Mouse (Mus musculus) CH12.LX (cell line): ENCODE measurements at regions not wholly inside any gene's neighbourhood (a gene's known extent, or its start where the extent isn't known, plus 50 kb on each side); places are given as distances from the start of the nearest gene placed in this dataset.

Source experiments
- CHD2 ChIP-seq: IDR thresholded peaks from 2 replicates; pipeline ENCODE4 v1.6.1; 2011; ENCODE audit warnings: low read length, improper control_type of control experiment
- CTCF ChIP-seq, 2 experiments: IDR thresholded peaks in 1 of 2; conservative IDR thresholded peaks in 1 of 2; 2 replicates each; pipeline ENCODE4 v1.5.1; 2011 to 2012; ENCODE audit warnings: low read depth in 2 of 2, low read length in 2 of 2, improper control_type of control experiment in 1 of 2, inconsistent platforms in 1 of 2, mild to moderate bottlenecking in 1 of 2, moderate library complexity in 1 of 2
- EP300 ChIP-seq: IDR thresholded peaks from 2 replicates; pipeline ENCODE4 v1.6.1; 2011; ENCODE audit warnings: low read length, improper control_type of control experiment
- GABPA ChIP-seq: IDR thresholded peaks from 2 replicates; pipeline ENCODE4 v1.6.1; 2012; ENCODE audit warnings: low read depth, low read length, improper control_type of control experiment, inconsistent platforms; ENCODE audit not compliant: insufficient replicate concordance
- MAX ChIP-seq: IDR thresholded peaks from 2 replicates; pipeline ENCODE4 v1.6.1; 2011; ENCODE audit warnings: low read length, improper control_type of control experiment
- POLR2A ChIP-seq: IDR thresholded peaks from 2 replicates; pipeline ENCODE4 v1.6.1; 2011; ENCODE audit warnings: low read depth, mild to moderate bottlenecking, improper control_type of control experiment, low read length
- RCOR1 ChIP-seq: conservative IDR thresholded peaks from 2 replicates; pipeline ENCODE4 v1.6.1; 2012; ENCODE audit warnings: low read depth, mild to moderate bottlenecking, inconsistent platforms, low read length, improper control_type of control experiment
- TBP ChIP-seq: conservative IDR thresholded peaks from 2 replicates; pipeline ENCODE4 v1.6.1; 2011; ENCODE audit warnings: low read depth, low read length, improper control_type of control experiment
- USF1 ChIP-seq: IDR thresholded peaks from 2 replicates; pipeline ENCODE4 v1.6.1; 2014; ENCODE audit warnings: low read depth, mild to moderate bottlenecking, inconsistent platforms, low read length, improper control_type of control experiment

DNA sequence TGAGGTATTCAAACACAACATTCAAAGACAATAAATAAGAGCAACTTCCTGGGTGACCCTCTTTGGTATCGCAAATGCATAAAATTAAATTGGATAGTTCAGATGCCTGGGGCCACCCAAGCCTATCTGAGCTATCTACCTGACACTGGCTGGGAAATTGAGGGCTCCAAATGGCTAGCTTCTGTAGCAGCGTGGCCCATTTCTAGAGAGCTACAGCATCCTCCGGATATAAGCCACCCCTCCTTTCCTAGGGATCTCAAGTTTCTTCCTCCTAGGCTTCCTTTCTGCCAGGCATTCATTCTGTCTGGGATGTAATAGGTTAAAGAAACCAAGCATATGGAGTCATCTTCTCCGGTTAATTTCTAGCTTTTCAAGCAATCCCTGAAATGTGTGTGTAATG lies 483.2 kb downstream of the Tshz3 start:
- TF ChIP-seq EP300 (no peak), TBP (no peak), GABPA (no peak), POLR2A (no peak), CHD2 (no peak), RCOR1 (no peak), CTCF (conservative IDR thresholded peaks at IDR 0.05 in 1 of 2, IDR thresholded peaks at IDR 0.05 in 1 of 2; ENCODE audit: low read depth in 2 of 2, low read length in 2 of 2) (no peak), MAX (no peak), USF1 (no peak)
